Mouse (Mus musculus) kidney, embryonic 14.5 days (tissue): ENCODE results near the gene Cyb561. TPM values are rescaled to one million over a fixed set of nuclear protein-coding genes. Genes with fewer than 3 reads are reported as not detected.
A peak's percentile ranks its signal among the peaks of the same experiment; 100 is the strongest.

Experiments used
- ATAC-seq: fragments of 200-750 bp; cut with Nextera tagmentation; 2 replicates; pipeline ENCODE4 v1.8.0; 2017; ENCODE audit warnings: moderate number of reproducible peaks, mild to moderate bottlenecking, moderate TSS enrichment, moderate library complexity; ENCODE audit not compliant: low FRiP score, low TSS enrichment
- H3K27ac ChIP-seq: fragments of 300-500 bp; sonication (generic); 2 replicates; pipeline ENCODE4 v1.5.1; 2014; ENCODE audit warnings: low read depth, mild to moderate bottlenecking, low read length, moderate library complexity, mixed read lengths
- H3K27me3 ChIP-seq: fragments of 300-500 bp; sonication (generic); 2 replicates; pipeline ENCODE4 v1.6.1; 2014; ENCODE audit warnings: mild to moderate bottlenecking, low read length; ENCODE audit not compliant: control insufficient read depth, insufficient read depth
- H3K36me3 ChIP-seq: fragments of 300-500 bp; sonication (generic); 2 replicates; pipeline ENCODE4 v1.6.1; 2014; ENCODE audit warnings: low read length, mixed read lengths; ENCODE audit not compliant: control insufficient read depth, insufficient read depth
- H3K4me1 ChIP-seq: fragments of 300-500 bp; sonication (generic); 2 replicates; pipeline ENCODE4 v1.6.1; 2014; ENCODE audit warnings: low read length, mixed read lengths; ENCODE audit not compliant: control insufficient read depth, insufficient read depth
- H3K4me2 ChIP-seq: fragments of 300-500 bp; sonication (generic); replicated peaks from 2 replicates; pipeline ENCODE4 v1.6.1; 2014; ENCODE audit warnings: low read depth, mild to moderate bottlenecking, low read length
- H3K4me3 ChIP-seq: fragments of 300-500 bp; sonication (generic); 2 replicates; pipeline ENCODE4 v1.5.1; 2014; ENCODE audit warnings: mild to moderate bottlenecking, low read length
- H3K9ac ChIP-seq: fragments of 300-500 bp; sonication (generic); 2 replicates; pipeline ENCODE4 v1.6.1; 2014; ENCODE audit warnings: low read depth, mild to moderate bottlenecking, low read length, moderate library complexity
- H3K9me3 ChIP-seq: fragments of 300-500 bp; sonication (generic); 2 replicates; pipeline ENCODE4 v1.6.1; 2016; ENCODE audit warnings: low read length; ENCODE audit not compliant: control insufficient read depth
- WGBS: fragments of 180-500 bp; shearing (Covaris S2); extraction: QIAGEN DNeasy Blood & Tissue Kit; methylation state at CpG from one replicate; pipeline ENCODE4 v1.1.7; 2014; 5-methylcytosine and 5-hydroxymethylcytosine counted together
- polyA plus RNA-seq: library from polyadenylated mRNA; unstranded; fragments of >200 nt; fragmentation: Nextera tagmentation; extraction: Ambion mirVana; gene quantifications from 2 replicates; pipeline ENCODE4 v1.2.1, GENCODE M21; 2014

Cyb561 gene
- polyA plus RNA-seq, 1 experiment from 2014 or later = 25.2 TPM

- WGBS = 89% methylated on average over 8 of the region's 8 CpGs
- H3K4me3 ChIP-seq = no peak overlapping the region
Measured at GRCm38 (mm10) chr11:105935496-105935895, 17.6 kb downstream of the Cyb561 start.

GRCm38 (mm10) chr11:105934816-105935215, 18.3 kb downstream of the Cyb561 start:
- Histone ChIP-seq H3K4me1 (no peaks in the 10 kb centered on the region), H3K9ac (no peak overlapping the region), H3K9me3 (no peaks in the 10 kb centered on the region), H3K27me3 (no peaks in the 10 kb centered on the region), H3K4me2 (no peak overlapping the region), H3K27ac (no peak overlapping the region), H3K36me3 (no peaks in the 10 kb centered on the region), H3K4me3 (no peak overlapping the region)
- no peak for ATAC-seq
- WGBS = 65% methylated on average over 6 of the region's 6 CpGs

More at GRCm38 (mm10) chr11:105935496-105935895, 17.6 kb downstream of the Cyb561 start:
- no peaks in the 10 kb centered on the region for H3K27me3 ChIP-seq
- H3K27ac ChIP-seq = no peak overlapping the region
- no peaks in the 10 kb centered on the region for H3K4me1 ChIP-seq
- H3K36me3 ChIP-seq = no peaks in the 10 kb centered on the region
- no peaks in the 10 kb centered on the region for H3K9me3 ChIP-seq
- no peak overlapping the region for H3K4me2 ChIP-seq
- H3K9ac ChIP-seq = no peak overlapping the region
- ATAC-seq = no peak

GRCm38 (mm10) chr11:105934303-105934711, 18.8 kb downstream of the Cyb561 start:
- ATAC-seq = no peak
- no peaks in the 10 kb centered on the region for H3K36me3 ChIP-seq
- no peaks in the 10 kb centered on the region for H3K4me1 ChIP-seq
- H3K4me2 ChIP-seq = no peak overlapping the region
- H3K9ac ChIP-seq = no peak overlapping the region
- no peaks in the 10 kb centered on the region for H3K27me3 ChIP-seq
- no peak overlapping the region for H3K4me3 ChIP-seq
- 68% methylated on average over 5 of the region's 5 CpGs for WGBS
- no peak overlapping the region for H3K27ac ChIP-seq
- no peaks in the 10 kb centered on the region for H3K9me3 ChIP-seq

GRCm38 (mm10) chr11:105933746-105934145, 19.4 kb downstream of the Cyb561 start:
- Histone ChIP-seq H3K27ac (no peak overlapping the region), H3K27me3 (no peaks in the 10 kb centered on the region), H3K9ac (no peak overlapping the region), H3K36me3 (no peaks in the 10 kb centered on the region), H3K9me3 (no peaks in the 10 kb centered on the region), H3K4me2 (no peak overlapping the region), H3K4me3 (no peak overlapping the region), H3K4me1 (no peaks in the 10 kb centered on the region)
- WGBS = 86% methylated on average over 8 of the region's 8 CpGs
- no peak for ATAC-seq

- no peak overlapping the region for H3K9ac ChIP-seq
Measured at GRCm38 (mm10) chr11:105931380-105931779, 21.8 kb downstream of the Cyb561 start.

GRCm38 (mm10) chr11:105928171-105928570, 25.0 kb downstream of the Cyb561 start:
- H3K36me3 ChIP-seq = no peaks in the 10 kb centered on the region; the same call in 1 of the 2 replicates
- ATAC-seq = no peak
- 68% methylated on average over 5 of the region's 5 CpGs for WGBS
- H3K9ac ChIP-seq = no peak overlapping the region
- no peaks in the 10 kb centered on the region for H3K4me1 ChIP-seq
- H3K9me3 ChIP-seq = no peaks in the 10 kb centered on the region
- H3K27me3 ChIP-seq = no peaks in the 10 kb centered on the region
- H3K4me2 ChIP-seq = no peak overlapping the region
- no peak overlapping the region for H3K27ac ChIP-seq
- H3K4me3 ChIP-seq = no peak overlapping the region

More at GRCm38 (mm10) chr11:105931380-105931779, 21.8 kb downstream of the Cyb561 start:
- no peak overlapping the region for H3K27ac ChIP-seq
- no peak overlapping the region for H3K4me3 ChIP-seq
- WGBS = 77% methylated on average over 3 of the region's 3 CpGs
- H3K27me3 ChIP-seq = no peaks in the 10 kb centered on the region
- ATAC-seq = no peak
- no peak overlapping the region for H3K4me2 ChIP-seq
- H3K4me1 ChIP-seq = no peaks in the 10 kb centered on the region
- H3K36me3 ChIP-seq = no peaks in the 10 kb centered on the region
- H3K9me3 ChIP-seq = no peaks in the 10 kb centered on the region

GRCm38 (mm10) chr11:105927065-105928030, 25.8 kb downstream of the Cyb561 start:
- H3K27ac ChIP-seq = no peak overlapping the region
- ATAC-seq = peak; percentile 57; the same call in 1 of the 2 replicates

GRCm38 (mm10) chr11:105922769-105923663, 30.1 kb downstream of the Cyb561 start:
- no peak overlapping the region for H3K9ac ChIP-seq
- no peak for ATAC-seq
- H3K27me3 ChIP-seq = no peaks in the 10 kb centered on the region
- H3K4me3 ChIP-seq = no peak overlapping the region
- H3K36me3 ChIP-seq = peaks cover 4% of the 10 kb centered on the region; the same call in 1 of the 2 replicates
- no peak overlapping the region for H3K27ac ChIP-seq
- 91% methylated on average over 20 of the region's 20 CpGs for whole genome bisulfite sequencing
- no peaks in the 10 kb centered on the region for H3K4me1 ChIP-seq
- H3K4me2 ChIP-seq = no peak overlapping the region
- H3K9me3 ChIP-seq = no peaks in the 10 kb centered on the region

More at GRCm38 (mm10) chr11:105927065-105928030, 25.8 kb downstream of the Cyb561 start:
- no peak overlapping the region for H3K4me2 ChIP-seq
- H3K9ac ChIP-seq = no peak overlapping the region
- no peaks in the 10 kb centered on the region for H3K27me3 ChIP-seq
- H3K4me3 ChIP-seq = no peak overlapping the region
- WGBS = 57% methylated on average over 14 of the region's 14 CpGs
- no peaks in the 10 kb centered on the region for H3K4me1 ChIP-seq
- H3K36me3 ChIP-seq = peaks cover 3% of the 10 kb centered on the region; the same call in 1 of the 2 replicates
- no peaks in the 10 kb centered on the region for H3K9me3 ChIP-seq
